Mouse (Mus musculus) embryonic fibroblast, embryonic 13.5 days (primary cell): Measurements from ENCODE around the gene Abcd4.

Experiments used
- CTCF ChIP-seq: IDR thresholded peaks from 2 replicates; pipeline ENCODE4 v1.5.1; 2011; ENCODE audit warnings: mild to moderate bottlenecking, control low read depth, low read length, moderate library complexity, borderline replicate concordance; ENCODE audit not compliant: insufficient read depth
- POLR2A ChIP-seq: IDR thresholded peaks from 2 replicates; pipeline ENCODE4 v1.6.1; 2011; ENCODE audit warnings: low read depth, mild to moderate bottlenecking, control low read depth, low read length, moderate library complexity

DNA sequence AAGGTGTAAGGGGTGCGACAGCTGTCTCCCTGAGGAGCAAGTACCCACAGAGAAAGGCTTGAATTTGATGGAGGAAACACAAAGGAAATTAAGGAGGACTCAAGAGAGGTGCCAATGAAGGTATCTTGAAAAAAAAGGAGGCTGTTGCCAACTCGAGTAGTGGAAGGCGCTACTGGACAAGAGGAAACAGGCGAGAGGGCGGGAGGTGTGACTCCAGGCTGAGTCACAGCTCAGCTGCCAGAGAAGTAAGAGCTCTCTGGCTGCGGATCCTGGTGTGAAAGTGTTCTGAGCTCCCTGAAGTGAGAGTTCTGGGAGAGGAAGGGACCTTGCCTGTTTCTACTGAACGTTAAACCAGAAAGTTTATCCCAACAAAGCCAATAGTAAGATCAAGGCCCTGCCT, 2.7 kb downstream of the Abcd4 start:
- TF ChIP-seq CTCF (no peak), POLR2A (no peak)
